Mouse (Mus musculus) bone marrow, adult 2 months (tissue): ENCODE data around the gene Olfr901.

Experiments used
- CTCF ChIP-seq: fragments of 200-500 bp; IDR thresholded peaks from 2 replicates; pipeline ENCODE4 v1.5.1; 2011; ENCODE audit warnings: low read length, control low read depth; ENCODE audit not compliant: control insufficient read depth, insufficient read depth
- POLR2A ChIP-seq: fragments of 200-500 bp; IDR thresholded peaks from 2 replicates; pipeline ENCODE4 v1.6.1; 2011; ENCODE audit warnings: low read depth, mild to moderate bottlenecking, control low read depth, low read length, borderline replicate concordance; ENCODE audit not compliant: control insufficient read depth

DNA sequence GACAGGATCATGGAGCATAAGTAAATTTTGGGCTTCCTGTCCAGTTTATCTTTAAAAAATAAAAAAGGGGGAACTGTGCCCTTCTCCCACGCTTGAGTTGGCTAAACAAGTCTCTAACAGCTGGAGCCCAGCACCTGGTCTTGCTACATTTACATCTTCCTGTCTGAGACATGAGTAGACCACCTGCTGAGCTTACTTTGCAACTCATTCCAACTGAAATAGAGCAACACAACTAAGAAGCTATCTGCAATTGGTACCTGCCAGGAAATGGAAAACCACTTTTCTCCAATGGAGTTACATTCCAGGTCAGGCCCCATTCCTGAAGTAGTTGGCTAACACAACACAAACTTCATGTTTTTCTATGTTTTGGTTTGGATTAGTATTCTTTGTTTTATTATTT, 2.2 kb upstream of the Olfr901 start:
- no peak for TF ChIP-seq POLR2A
- no peak for TF ChIP-seq CTCF
